Mouse (Mus musculus): ENCODE data around the gene Gdf11. TPM values are rescaled to one million over a fixed set of nuclear protein-coding genes. Genes with fewer than 3 reads are reported as not detected.

The Gdf11 gene
- total and polyA plus RNA-seq, 3 experiments, result 3.4 to 7.3 (median 4.5) TPM

- in situ Hi-C loops (cut with MboI; ENCODE audit: low pct_ligation_motif_present, low pct_unique_long_range_greater_than_20kb, low sequenced_read_pairs), result no loop called here
Measured at GRCm38 (mm10) chr10:128923935-128924334, 32.4 kb upstream of the Gdf11 start, which contains the start of gene Bloc1s1. Gene Bloc1s1 (minus strand): TSS chr10:128924035.

GRCm38 (mm10) chr10:128923013-128923691 lies 31.6 kb upstream of the Gdf11 start:
- Histone ChIP-seq H3K4me2 (ENCODE audit: insufficient read depth, low read depth, poor library complexity, severe bottlenecking) (peak overlapping the region; percentile 80), H3K27ac (ENCODE audit: insufficient read depth, low read depth) (peak overlapping the region; percentile 64), H3K4me1 (ENCODE audit: control insufficient read depth in 1 of 2, insufficient read depth in 2 of 2) (peaks cover 6 to 21% of the 10 kb centered on the region in 2 experiments), H3K36me3 (replicated peaks in 1 of 2; ENCODE audit: control insufficient read depth in 1 of 2, insufficient read depth in 1 of 2, low read length in 1 of 2) (peaks cover 3 to 31% of the 10 kb centered on the region in 2 experiments), H3K9me3 (replicated peaks; ENCODE audit: low read length) (no peaks in the 10 kb centered on the region), H3K4me3 (replicated peaks in 1 of 3; ENCODE audit: low read depth in 2 of 3, low read length in 2 of 3, poor library complexity in 1 of 3) (peak overlapping the region; percentile 81 to 91 (median 85)), H3K27me3 (replicated peaks) (peaks cover 3% of the 10 kb centered on the region), H3K79me2 (replicated peaks; ENCODE audit: control insufficient read depth, extremely low read depth, insufficient read depth, poor library complexity, severe bottlenecking) (no peaks in the 10 kb centered on the region), H3K9ac (ENCODE audit: insufficient read depth, low read depth) (peak overlapping the region; percentile 96)
- dilution Hi-C loops (cut with MboI; ENCODE audit: extremely low pct_ligation_motif_present, extremely low pct_unique_long_range_greater_than_20kb, low sequenced_read_pairs) (no loop called here), in situ Hi-C loops (cut with MboI; ENCODE audit: low pct_ligation_motif_present, low pct_unique_long_range_greater_than_20kb, low sequenced_read_pairs) (no loop called here)
- peak; percentile 87 for DNase-seq (ENCODE audit: extremely low read depth)
- TF ChIP-seq JUN (IDR thresholded peaks at IDR 0.05; ENCODE audit: insufficient read depth, low read depth, low read length) (no peak), ZMIZ1 (IDR thresholded peaks at IDR 0.05; ENCODE audit: low read depth, low read length) (no peak; the same call in 1 of the 2 replicates), ETS1 (conservative IDR thresholded peaks at IDR 0.05; ENCODE audit: low read depth, low read length) (0 out of 2 replicates have a peak, but pooled peaks have one; percentile 34), RCOR1 (conservative IDR thresholded peaks at IDR 0.05; ENCODE audit: low read depth, low read length) (no peak), SIN3A (IDR thresholded peaks at IDR 0.05; ENCODE audit: low read length) (peak; percentile 99), HCFC1 (IDR thresholded peaks at IDR 0.05; ENCODE audit: low read depth, low read length) (peak; percentile 71), BHLHE40 (IDR thresholded peaks at IDR 0.05; ENCODE audit: low read depth, low read length) (peak; percentile 98), CTCF (conservative IDR thresholded peaks at IDR 0.05 in 1 of 2, IDR thresholded peaks at IDR 0.05 in 1 of 2; ENCODE audit: low read depth in 2 of 2, low read length in 2 of 2) (0 out of 4 replicates have a peak, but pooled peaks of 1 of the 2 experiments have one; percentile 8), JUND (conservative IDR thresholded peaks at IDR 0.05; ENCODE audit: low read depth, low read length) (no peak), NRF1 (IDR thresholded peaks at IDR 0.05; ENCODE audit: low read depth, low read length) (0 out of 2 replicates have a peak, but pooled peaks have one; percentile 48), ZKSCAN1 (IDR thresholded peaks at IDR 0.05; ENCODE audit: borderline replicate concordance, low read depth, low read length) (no peak), CHD1 (IDR thresholded peaks at IDR 0.05; ENCODE audit: low read depth, low read length) (no peak), MAZ (IDR thresholded peaks at IDR 0.05; ENCODE audit: low read depth, low read length) (no peak; the same call in 1 of the 2 replicates), ZC3H11A (IDR thresholded peaks at IDR 0.05; ENCODE audit: low read depth, low read length) (no peak), POLR2A (IDR thresholded peaks at IDR 0.05; ENCODE audit: low read depth, low read length) (peak; percentile 62; the same call in 1 of the 2 replicates), GABPA (IDR thresholded peaks at IDR 0.05; ENCODE audit: insufficient replicate concordance, low read depth, low read length) (no peak), KAT2A (IDR thresholded peaks at IDR 0.05; ENCODE audit: insufficient replicate concordance, low read length) (0 out of 2 replicates have a peak, but pooled peaks have one; percentile 40), ZNF384 (IDR thresholded peaks at IDR 0.05; ENCODE audit: low read depth, low read length) (no peak), POLR2AphosphoS2 (IDR thresholded peaks at IDR 0.05; ENCODE audit: low read depth, low read length) (no peak; the same call in 1 of the 2 replicates), MAX (IDR thresholded peaks at IDR 0.05; ENCODE audit: low read length) (peak; percentile 97), MAFK (IDR thresholded peaks at IDR 0.05; ENCODE audit: insufficient replicate concordance, low read length) (no peak), MYC (IDR thresholded peaks at IDR 0.05; ENCODE audit: low read depth, low read length) (0 out of 2 replicates have a peak, but pooled peaks have one; percentile 22), NELFE (IDR thresholded peaks at IDR 0.05; ENCODE audit: low read depth, low read length) (peak; percentile 41; the same call in 1 of the 2 replicates), UBTF (IDR thresholded peaks at IDR 0.05; ENCODE audit: low read depth, low read length) (no peak), MXI1 (IDR thresholded peaks at IDR 0.05; ENCODE audit: low read depth, low read length) (peak; percentile 91)

More at GRCm38 (mm10) chr10:128923935-128924334, 32.4 kb upstream of the Gdf11 start, which contains the start of gene Bloc1s1:
- peak within 1 kb of the TSS; percentile 96 for H3K9ac ChIP-seq (ENCODE audit: insufficient read depth, low read depth)
- peak within 1 kb of the TSS; percentile 64 for H3K27ac ChIP-seq (ENCODE audit: insufficient read depth, low read depth)
- dilution Hi-C loops (cut with MboI; ENCODE audit: extremely low pct_ligation_motif_present, extremely low pct_unique_long_range_greater_than_20kb, low sequenced_read_pairs), result no loop called here
- peak within 1 kb of the TSS; percentile 81 to 91 (median 85) for H3K4me3 ChIP-seq (replicated peaks in 1 of 3; ENCODE audit: low read depth in 2 of 3, low read length in 2 of 3, poor library complexity in 1 of 3)
- peaks cover 11% of the 10 kb centered on the region for H3K27me3 ChIP-seq (replicated peaks)
- TF ChIP-seq CHD1 (IDR thresholded peaks at IDR 0.05; ENCODE audit: low read depth, low read length) (no peak), GABPA (IDR thresholded peaks at IDR 0.05; ENCODE audit: insufficient replicate concordance, low read depth, low read length) (no peak), MXI1 (IDR thresholded peaks at IDR 0.05; ENCODE audit: low read depth, low read length) (no peak), JUN (IDR thresholded peaks at IDR 0.05; ENCODE audit: insufficient read depth, low read depth, low read length) (no peak), E2F4 (IDR thresholded peaks at IDR 0.05; ENCODE audit: insufficient replicate concordance, low read depth, low read length) (no peak), MAZ (IDR thresholded peaks at IDR 0.05; ENCODE audit: low read depth, low read length) (no peak), MYC (IDR thresholded peaks at IDR 0.05; ENCODE audit: low read depth, low read length) (no peak), TCF12 (IDR thresholded peaks at IDR 0.05; ENCODE audit: low read depth, low read length) (no peak), ZNF384 (IDR thresholded peaks at IDR 0.05; ENCODE audit: low read depth, low read length) (no peak), MAFK (IDR thresholded peaks at IDR 0.05; ENCODE audit: insufficient replicate concordance, low read length) (no peak), MEF2A (IDR thresholded peaks at IDR 0.05; ENCODE audit: borderline replicate concordance, low read depth, low read length) (no peak), TBP (conservative IDR thresholded peaks at IDR 0.05; ENCODE audit: low read depth, low read length) (no peak), CHD2 (IDR thresholded peaks at IDR 0.05; ENCODE audit: low read length) (no peak), ELF1 (IDR thresholded peaks at IDR 0.05; ENCODE audit: low read depth, low read length) (no peak)
- no peaks in the 10 kb centered on the region for H3K79me2 ChIP-seq (replicated peaks; ENCODE audit: control insufficient read depth, extremely low read depth, insufficient read depth, poor library complexity, severe bottlenecking)
- DNase-seq (ENCODE audit: extremely low read depth), result no peak
- H3K4me2 ChIP-seq (ENCODE audit: insufficient read depth, low read depth, poor library complexity, severe bottlenecking), result peak within 1 kb of the TSS; percentile 80
- no peaks in the 10 kb centered on the region for H3K9me3 ChIP-seq (replicated peaks; ENCODE audit: low read length)
- H3K4me1 ChIP-seq (ENCODE audit: control insufficient read depth in 1 of 2, insufficient read depth in 2 of 2), result peaks cover 6 to 21% of the 10 kb centered on the region in 2 experiments
- H3K36me3 ChIP-seq (replicated peaks in 1 of 2; ENCODE audit: control insufficient read depth in 1 of 2, insufficient read depth in 1 of 2, low read length in 1 of 2), result peaks cover 0 to 24% of the 10 kb centered on the region in 2 experiments

Measured in CH12.LX (cell line).